Mouse (Mus musculus): ENCODE measurements around the gene Rabgef1. TPM values are rescaled to one million over a fixed set of nuclear protein-coding genes. Genes with fewer than 3 reads are reported as not detected.

The Rabgef1 gene
- polyA plus RNA-seq, 1 experiment: 29.9 TPM

DNA sequence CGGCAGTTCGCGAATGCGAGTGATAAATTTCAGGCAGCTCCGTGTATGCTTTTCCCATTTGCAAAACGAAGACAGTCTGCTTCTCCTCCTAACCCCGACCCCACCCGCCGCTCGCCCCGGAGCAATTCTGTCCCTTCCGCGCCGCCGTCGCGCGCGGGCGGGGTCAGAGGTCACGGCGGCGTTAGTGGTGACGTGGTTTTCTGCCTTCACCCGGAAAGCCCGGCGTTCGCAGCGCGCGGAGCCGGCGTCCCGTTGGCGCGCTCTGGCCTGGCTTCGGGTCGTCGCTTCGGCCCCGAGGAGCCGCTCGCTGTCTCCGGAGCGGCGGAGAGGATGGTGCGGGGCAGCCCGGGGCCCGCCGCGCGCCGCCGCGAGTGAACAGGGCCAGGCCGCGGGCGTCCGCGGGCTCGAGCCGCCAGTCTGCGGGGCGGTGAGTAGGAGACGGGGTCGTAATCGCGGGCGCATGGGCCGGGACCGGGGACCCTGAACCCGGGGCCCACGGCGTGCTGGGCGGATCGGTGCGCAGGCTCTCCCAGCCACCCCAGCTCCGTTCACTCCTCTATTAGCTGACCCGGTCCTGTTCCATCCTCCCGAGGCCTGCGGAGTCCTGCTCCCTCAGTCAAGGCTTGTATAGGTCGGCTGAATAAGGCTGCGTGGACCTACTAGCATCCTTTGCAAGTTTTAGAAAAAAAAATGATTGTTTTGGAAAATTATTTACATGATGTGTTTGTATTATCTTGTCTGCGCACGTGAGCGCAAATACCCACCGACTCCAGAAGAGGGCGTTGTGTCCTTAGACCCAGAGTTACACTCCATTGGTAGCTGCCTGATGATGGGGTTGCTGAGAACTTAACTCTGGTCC is 50.8 kb downstream of the Rabgef1 start:
- 0 out of 2 replicates have a peak, but pooled peaks cover 4% of the 10 kb centered on the region for H3K36me3 ChIP-seq (ENCODE audit: control insufficient read depth, insufficient read depth, low read length, poor library complexity, severe bottlenecking)
- peak overlapping the region; percentile 97 for H3K9ac ChIP-seq (ENCODE audit: low read depth, poor library complexity, severe bottlenecking)
- peaks cover 6% of the 10 kb centered on the region for H3K4me1 ChIP-seq (ENCODE audit: control insufficient read depth, insufficient read depth, low read length)
- H3K4me3 ChIP-seq (ENCODE audit: low read depth, low read length): peak overlapping the region; percentile 98
- H3K27me3 ChIP-seq (ENCODE audit: control insufficient read depth, insufficient read depth, low read length, poor library complexity, severe bottlenecking): no peaks in the 10 kb centered on the region
- H3K27ac ChIP-seq (ENCODE audit: insufficient read depth, low read length): peak overlapping the region; percentile 70
- no peak for TF ChIP-seq POLR2A (IDR thresholded peaks at IDR 0.05; ENCODE audit: insufficient read depth, low read length)
- TF ChIP-seq CTCF (IDR thresholded peaks at IDR 0.05; ENCODE audit: low read depth, low read length): peak; percentile 70
- no peaks in the 10 kb centered on the region for H3K9me3 ChIP-seq (replicated peaks; ENCODE audit: control insufficient read depth, insufficient read depth, low read length, poor library complexity, severe bottlenecking)

DNA sequence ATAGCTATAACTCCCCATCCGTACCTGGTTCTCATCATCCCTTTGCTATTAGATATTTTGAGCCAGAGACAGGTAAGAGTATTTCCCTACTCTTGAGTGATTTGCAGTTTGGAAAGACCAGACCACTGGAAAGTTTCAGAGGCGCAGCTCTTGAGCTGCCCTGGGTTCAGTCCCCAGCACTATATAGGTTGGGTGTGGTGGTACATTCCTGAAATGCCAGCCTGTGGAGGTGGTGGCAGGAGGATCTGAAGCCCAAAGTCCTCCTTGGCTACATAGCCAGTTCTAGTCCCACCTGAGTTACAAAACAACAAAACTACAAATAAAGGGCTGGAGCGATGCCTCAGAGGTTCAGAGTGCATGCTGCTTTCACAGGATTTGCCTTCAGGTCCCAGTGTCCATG is 55.2 kb downstream of the Rabgef1 start:
- H3K27ac ChIP-seq (ENCODE audit: insufficient read depth, low read length): no peak overlapping the region
- peaks cover 32% of the 10 kb centered on the region for H3K36me3 ChIP-seq (ENCODE audit: control insufficient read depth, insufficient read depth, low read length, poor library complexity, severe bottlenecking)

GRCm38 (mm10) chr5:130228120-130228519 is 56.5 kb downstream of the Rabgef1 start:
- Histone ChIP-seq H3K9ac (ENCODE audit: low read depth, poor library complexity, severe bottlenecking) (no peak overlapping the region), H3K36me3 (ENCODE audit: control insufficient read depth, insufficient read depth, low read length, poor library complexity, severe bottlenecking) (peaks cover 40% of the 10 kb centered on the region), H3K4me1 (ENCODE audit: control insufficient read depth, insufficient read depth, low read length) (peaks cover 6% of the 10 kb centered on the region), H3K27me3 (ENCODE audit: control insufficient read depth, insufficient read depth, low read length, poor library complexity, severe bottlenecking) (no peaks in the 10 kb centered on the region), H3K9me3 (replicated peaks; ENCODE audit: control insufficient read depth, insufficient read depth, low read length, poor library complexity, severe bottlenecking) (no peaks in the 10 kb centered on the region), H3K27ac (ENCODE audit: insufficient read depth, low read length) (no peak overlapping the region), H3K4me3 (ENCODE audit: low read depth, low read length) (no peak overlapping the region)
- TF ChIP-seq CTCF (IDR thresholded peaks at IDR 0.05; ENCODE audit: low read depth, low read length) (no peak), POLR2A (IDR thresholded peaks at IDR 0.05; ENCODE audit: insufficient read depth, low read length) (no peak), EP300 (IDR thresholded peaks at IDR 0.05; ENCODE audit: insufficient read depth, low read depth, low read length) (no peak)

More for the DNA sequence above, 55.2 kb downstream of the Rabgef1 start:
- Histone ChIP-seq H3K9ac (ENCODE audit: low read depth, poor library complexity, severe bottlenecking) (no peak overlapping the region), H3K27me3 (ENCODE audit: control insufficient read depth, insufficient read depth, low read length, poor library complexity, severe bottlenecking) (no peaks in the 10 kb centered on the region), H3K4me1 (ENCODE audit: control insufficient read depth, insufficient read depth, low read length) (peaks cover 6% of the 10 kb centered on the region), H3K9me3 (replicated peaks; ENCODE audit: control insufficient read depth, insufficient read depth, low read length, poor library complexity, severe bottlenecking) (no peaks in the 10 kb centered on the region), H3K4me3 (ENCODE audit: low read depth, low read length) (no peak overlapping the region)
- TF ChIP-seq EP300 (IDR thresholded peaks at IDR 0.05; ENCODE audit: insufficient read depth, low read depth, low read length) (no peak), CTCF (IDR thresholded peaks at IDR 0.05; ENCODE audit: low read depth, low read length) (no peak)

DNA sequence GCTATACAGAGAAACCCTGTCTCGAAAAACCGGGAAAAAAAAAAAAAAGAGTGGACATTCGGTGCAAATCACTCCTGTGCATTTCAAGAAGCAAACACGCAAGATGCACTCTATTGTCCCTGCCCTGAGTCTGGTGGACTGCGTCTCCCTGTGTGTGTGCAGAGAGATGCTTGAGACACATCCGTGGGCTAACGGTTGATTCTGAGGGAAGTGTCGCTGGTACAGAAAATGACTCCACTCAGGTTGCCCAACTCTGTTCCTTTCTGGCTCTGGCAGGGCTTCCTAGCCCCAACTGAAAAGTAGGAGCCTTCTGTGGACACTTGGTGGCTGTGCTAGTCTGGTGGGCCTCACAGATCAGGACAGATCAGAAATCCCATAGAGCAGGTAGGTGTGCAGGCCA is 64.7 kb downstream of the Rabgef1 start:
- Histone ChIP-seq H3K9ac (ENCODE audit: low read depth, poor library complexity, severe bottlenecking) (no peak overlapping the region), H3K36me3 (ENCODE audit: control insufficient read depth, insufficient read depth, low read length, poor library complexity, severe bottlenecking) (peaks cover 80% of the 10 kb centered on the region), H3K27me3 (ENCODE audit: control insufficient read depth, insufficient read depth, low read length, poor library complexity, severe bottlenecking) (no peaks in the 10 kb centered on the region), H3K4me1 (ENCODE audit: control insufficient read depth, insufficient read depth, low read length) (no peaks in the 10 kb centered on the region), H3K4me3 (ENCODE audit: low read depth, low read length) (no peak overlapping the region), H3K9me3 (replicated peaks; ENCODE audit: control insufficient read depth, insufficient read depth, low read length, poor library complexity, severe bottlenecking) (no peaks in the 10 kb centered on the region), H3K27ac (ENCODE audit: insufficient read depth, low read length) (no peak overlapping the region)
- TF ChIP-seq EP300 (IDR thresholded peaks at IDR 0.05; ENCODE audit: insufficient read depth, low read depth, low read length) (no peak), CTCF (IDR thresholded peaks at IDR 0.05; ENCODE audit: low read depth, low read length) (no peak), POLR2A (IDR thresholded peaks at IDR 0.05; ENCODE audit: insufficient read depth, low read length) (no peak)

DNA sequence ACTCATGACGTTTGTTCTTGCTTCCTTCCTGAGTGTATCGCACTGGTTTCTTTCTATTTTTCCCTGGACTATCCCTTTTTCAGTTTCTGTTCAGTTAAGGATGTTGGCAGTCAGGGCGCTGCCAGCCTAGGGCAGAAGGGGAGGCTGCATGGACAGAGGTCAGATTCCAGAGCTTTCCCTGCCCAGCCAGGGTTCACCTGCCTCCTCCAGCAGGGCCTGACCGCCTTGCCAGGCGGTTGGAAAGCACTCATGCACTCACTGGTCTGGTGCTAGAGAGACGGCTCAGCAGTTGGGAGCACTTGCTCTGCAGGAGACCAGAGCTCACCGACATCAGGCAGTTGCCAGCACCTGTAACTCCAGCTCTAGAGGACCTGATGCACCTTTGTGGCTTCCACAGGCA is 67.6 kb downstream of the Rabgef1 start:
- Histone ChIP-seq H3K36me3 (ENCODE audit: control insufficient read depth, insufficient read depth, low read length, poor library complexity, severe bottlenecking) (peaks cover 73% of the 10 kb centered on the region), H3K27me3 (ENCODE audit: control insufficient read depth, insufficient read depth, low read length, poor library complexity, severe bottlenecking) (no peaks in the 10 kb centered on the region), H3K9me3 (replicated peaks; ENCODE audit: control insufficient read depth, insufficient read depth, low read length, poor library complexity, severe bottlenecking) (no peaks in the 10 kb centered on the region), H3K4me3 (ENCODE audit: low read depth, low read length) (no peak overlapping the region), H3K9ac (ENCODE audit: low read depth, poor library complexity, severe bottlenecking) (no peak overlapping the region), H3K4me1 (ENCODE audit: control insufficient read depth, insufficient read depth, low read length) (no peaks in the 10 kb centered on the region), H3K27ac (ENCODE audit: insufficient read depth, low read length) (no peak overlapping the region)
- TF ChIP-seq CTCF (IDR thresholded peaks at IDR 0.05; ENCODE audit: low read depth, low read length) (no peak), EP300 (IDR thresholded peaks at IDR 0.05; ENCODE audit: insufficient read depth, low read depth, low read length) (no peak), POLR2A (IDR thresholded peaks at IDR 0.05; ENCODE audit: insufficient read depth, low read length) (no peak)

DNA sequence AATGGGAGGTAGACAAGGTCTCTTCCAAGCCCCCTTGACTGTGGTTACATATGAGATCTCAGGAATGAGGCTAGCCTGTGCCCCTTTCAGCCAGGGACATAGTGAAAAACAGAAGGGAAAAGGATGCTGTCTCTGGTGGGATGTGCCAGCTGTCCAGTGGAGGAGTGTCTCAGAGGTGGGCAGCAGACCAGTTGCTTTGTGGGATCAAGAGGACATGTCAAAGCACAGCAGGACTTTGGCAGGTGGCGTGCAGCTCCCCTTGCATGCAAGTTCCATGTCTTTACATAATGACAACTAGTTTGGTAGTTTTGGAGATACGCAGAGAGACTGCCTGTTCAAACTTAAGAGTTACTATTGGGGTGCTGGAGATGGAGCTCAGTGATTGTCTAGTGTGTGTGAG is 68.3 kb downstream of the Rabgef1 start:
- Histone ChIP-seq H3K27me3 (ENCODE audit: control insufficient read depth, insufficient read depth, low read length, poor library complexity, severe bottlenecking) (no peaks in the 10 kb centered on the region), H3K27ac (ENCODE audit: insufficient read depth, low read length) (no peak overlapping the region), H3K9me3 (replicated peaks; ENCODE audit: control insufficient read depth, insufficient read depth, low read length, poor library complexity, severe bottlenecking) (no peaks in the 10 kb centered on the region), H3K36me3 (ENCODE audit: control insufficient read depth, insufficient read depth, low read length, poor library complexity, severe bottlenecking) (peaks cover 73% of the 10 kb centered on the region), H3K4me3 (ENCODE audit: low read depth, low read length) (no peak overlapping the region), H3K4me1 (ENCODE audit: control insufficient read depth, insufficient read depth, low read length) (no peaks in the 10 kb centered on the region), H3K9ac (ENCODE audit: low read depth, poor library complexity, severe bottlenecking) (no peak overlapping the region)
- no peak for TF ChIP-seq POLR2A (IDR thresholded peaks at IDR 0.05; ENCODE audit: insufficient read depth, low read length)
- no peak for TF ChIP-seq EP300 (IDR thresholded peaks at IDR 0.05; ENCODE audit: insufficient read depth, low read depth, low read length)
- no peak for TF ChIP-seq CTCF (IDR thresholded peaks at IDR 0.05; ENCODE audit: low read depth, low read length)
